Mouse (Mus musculus) midbrain, embryonic 12.5 days (tissue): Measurements from ENCODE around the gene Susd4. TPM values are rescaled to one million over a fixed set of nuclear protein-coding genes. Genes with fewer than 3 reads are reported as not detected.

Source experiments
- ATAC-seq: fragments of 200-750 bp; cut with Nextera tagmentation; 2 replicates; pipeline ENCODE4 v1.8.0; 2017; ENCODE audit warnings: low read depth, moderate TSS enrichment, moderate library complexity; ENCODE audit not compliant: low FRiP score
- H3K27ac ChIP-seq: fragments of 300-500 bp; sonication (generic); replicated peaks from 2 replicates; pipeline ENCODE4 v1.5.1; 2016; ENCODE audit warnings: mild to moderate bottlenecking
- H3K27me3 ChIP-seq: fragments of 300-500 bp; sonication (generic); 2 replicates; pipeline ENCODE4 v1.6.1; 2016; ENCODE audit warnings: mild to moderate bottlenecking
- H3K36me3 ChIP-seq: fragments of 300-500 bp; sonication (generic); 2 replicates; pipeline ENCODE4 v1.6.1; 2016
- H3K4me1 ChIP-seq: fragments of 300-500 bp; sonication (generic); 2 replicates; pipeline ENCODE4 v1.6.1; 2016
- H3K4me2 ChIP-seq: fragments of 300-500 bp; sonication (generic); replicated peaks from 2 replicates; pipeline ENCODE4 v1.6.1; 2016; ENCODE audit warnings: mild to moderate bottlenecking, moderate library complexity
- H3K4me3 ChIP-seq: fragments of 300-500 bp; sonication (generic); 2 replicates; pipeline ENCODE4 v1.5.1; 2016; ENCODE audit warnings: mild to moderate bottlenecking
- H3K9ac ChIP-seq: fragments of 300-500 bp; sonication (generic); replicated peaks from 2 replicates; pipeline ENCODE4 v1.6.1; 2016; ENCODE audit warnings: mild to moderate bottlenecking, moderate library complexity
- H3K9me3 ChIP-seq: fragments of 300-500 bp; sonication (generic); 2 replicates; pipeline ENCODE4 v1.6.1; 2016; ENCODE audit warnings: mild to moderate bottlenecking
- WGBS: fragments of 180-500 bp; shearing (Covaris S2); methylation state at CpG from one replicate; pipeline ENCODE4 v1.1.7; 2016; 5-methylcytosine and 5-hydroxymethylcytosine counted together
- polyA plus RNA-seq: library from polyadenylated mRNA; unstranded; fragments of >200 nt; fragmentation: Nextera tagmentation; extraction: Ambion mirVana; gene quantifications from 2 replicates; pipeline ENCODE4 v1.2.1, GENCODE M21; 2016

Gene Susd4
- polyA plus RNA-seq, 1 experiment from 2014 or later, result 28.3 TPM

GRCm38 (mm10) chr1:182935469-182935868 is 171.8 kb downstream of the Susd4 start:
- Histone ChIP-seq H3K9me3 (no peaks in the 10 kb centered on the region), H3K4me2 (no peak overlapping the region), H3K27me3 (no peaks in the 10 kb centered on the region), H3K9ac (no peak overlapping the region), H3K27ac (no peak overlapping the region), H3K4me1 (no peaks in the 10 kb centered on the region), H3K4me3 (no peak overlapping the region), H3K36me3 (no peaks in the 10 kb centered on the region)
- WGBS, result 33% methylated on average over 6 of the region's 6 CpGs
- ATAC-seq, result no peak

- no peak overlapping the region for H3K4me3 ChIP-seq
- H3K4me1 ChIP-seq, result peaks cover 5% of the 10 kb centered on the region; the same call in 1 of the 2 replicates
- no peak overlapping the region for H3K9ac ChIP-seq
- H3K4me2 ChIP-seq, result no peak overlapping the region
- H3K27ac ChIP-seq, result no peak overlapping the region
- H3K9me3 ChIP-seq, result no peaks in the 10 kb centered on the region
- H3K27me3 ChIP-seq, result no peaks in the 10 kb centered on the region
- H3K36me3 ChIP-seq, result no peaks in the 10 kb centered on the region
- no peak for ATAC-seq
- WGBS, result 67% methylated on average over 10 of the region's 10 CpGs
Observed at GRCm38 (mm10) chr1:182937486-182938120, 173.9 kb downstream of the Susd4 start.

- H3K4me3 ChIP-seq, result no peak overlapping the region
- H3K27me3 ChIP-seq, result no peaks in the 10 kb centered on the region
- 79% methylated on average over 2 of the region's 2 CpGs for WGBS
- H3K4me1 ChIP-seq, result peaks cover 5% of the 10 kb centered on the region; the same call in 1 of the 2 replicates
- no peaks in the 10 kb centered on the region for H3K9me3 ChIP-seq
- no peak overlapping the region for H3K27ac ChIP-seq
- no peak overlapping the region for H3K4me2 ChIP-seq
- no peaks in the 10 kb centered on the region for H3K36me3 ChIP-seq
- H3K9ac ChIP-seq, result no peak overlapping the region
- ATAC-seq, result no peak
Observed at GRCm38 (mm10) chr1:182941921-182942320, 178.3 kb downstream of the Susd4 start.

- 83% methylated on average over 3 of the region's 3 CpGs for WGBS
- H3K9me3 ChIP-seq, result no peaks in the 10 kb centered on the region
Observed at GRCm38 (mm10) chr1:182943911-182944310, 180.3 kb downstream of the Susd4 start.

GRCm38 (mm10) chr1:182944638-182945037 is 181.0 kb downstream of the Susd4 start:
- WGBS, result 78% methylated on average over 5 of the region's 5 CpGs
- H3K27ac ChIP-seq, result no peak overlapping the region

More at GRCm38 (mm10) chr1:182943911-182944310, 180.3 kb downstream of the Susd4 start:
- H3K4me3 ChIP-seq, result no peak overlapping the region
- no peaks in the 10 kb centered on the region for H3K27me3 ChIP-seq
- peaks cover 5% of the 10 kb centered on the region; the same call in 1 of the 2 replicates for H3K4me1 ChIP-seq
- ATAC-seq, result no peak
- H3K36me3 ChIP-seq, result no peaks in the 10 kb centered on the region
- no peak overlapping the region for H3K9ac ChIP-seq
- H3K4me2 ChIP-seq, result no peak overlapping the region
- no peak overlapping the region for H3K27ac ChIP-seq

GRCm38 (mm10) chr1:182945561-182945960 is 181.9 kb downstream of the Susd4 start:
- Histone ChIP-seq H3K27me3 (no peaks in the 10 kb centered on the region; the same call in 1 of the 2 replicates), H3K9ac (no peak overlapping the region), H3K4me3 (no peak overlapping the region), H3K27ac (no peak overlapping the region), H3K9me3 (no peaks in the 10 kb centered on the region), H3K36me3 (no peaks in the 10 kb centered on the region), H3K4me2 (no peak overlapping the region), H3K4me1 (peaks cover 5% of the 10 kb centered on the region; the same call in 1 of the 2 replicates)
- WGBS, result 84% methylated on average over 6 of the region's 6 CpGs
- no peak for ATAC-seq

More at GRCm38 (mm10) chr1:182944638-182945037, 181.0 kb downstream of the Susd4 start:
- Histone ChIP-seq H3K4me1 (peaks cover 5% of the 10 kb centered on the region; the same call in 1 of the 2 replicates), H3K4me3 (no peak overlapping the region), H3K27me3 (no peaks in the 10 kb centered on the region), H3K36me3 (no peaks in the 10 kb centered on the region), H3K9ac (no peak overlapping the region), H3K4me2 (no peak overlapping the region), H3K9me3 (no peaks in the 10 kb centered on the region)
- no peak for ATAC-seq

Other genes with a start within 250 kb of the Susd4 start
- 104 and 111 TPM in 2 replicates for gene Capn2, start 246.3 kb upstream of the Susd4 start, polyA plus RNA-seq
- gene Capn8, start 198.9 kb upstream of the Susd4 start, polyA plus RNA-seq, result 0.06 and 0.16 TPM in 2 replicates
- not detected in 2 replicates for gene Ccdc185, start 14.7 kb upstream of the Susd4 start, polyA plus RNA-seq
- 0.27 and 0.78 TPM in 2 replicates for gene Tlr5, start 190.9 kb downstream of the Susd4 start, polyA plus RNA-seq